In the genomic region with DNA sequence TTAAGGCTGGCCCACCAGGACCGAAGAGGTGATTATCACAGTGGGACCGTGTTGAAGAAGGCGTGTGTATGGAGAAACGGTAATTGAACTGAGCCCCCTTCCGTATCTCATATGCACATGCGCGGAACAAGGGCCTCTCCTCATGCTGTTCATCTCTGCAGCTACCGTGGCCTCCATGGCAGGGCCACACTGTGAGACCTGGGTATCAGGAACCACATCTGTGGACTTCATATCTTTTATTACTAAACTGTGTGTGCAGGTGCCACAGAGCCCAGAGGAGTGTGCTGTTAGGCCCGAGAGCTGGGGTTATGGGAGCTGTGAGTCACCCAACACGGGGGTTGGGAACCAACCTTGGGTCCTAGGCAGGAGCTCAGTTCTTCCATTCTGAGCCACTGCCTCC, we compare ENCODE assay signal across 24 mouse cellular contexts. TPM values are rescaled to one million over a fixed set of nuclear protein-coding genes. Genes with fewer than 3 reads are reported as not detected.
A peak's percentile ranks its signal among the peaks of the same experiment; 100 is the strongest.
DNase-seq lines count a peak whose midpoint lies in the region; ATAC-seq and TF ChIP-seq lines count a peak whose summit lies in the region.
"Had no signal": no experiment of that assay in that cellular context is flagged by ENCODE, and none has a peak within 500 bp of the region (broad histone marks: within the 10 kb centered on the region; RNA-seq: fewer than 3 reads in every experiment).

No protein-coding gene starts in this region.

- H3K27ac ChIP-seq in liver, embryonic 11.5 days (ENCODE audit: low read depth, low read length), result peak overlapping the region; percentile 1; the same call in 1 of the 2 replicates
- no peak overlapping the region for H3K27ac ChIP-seq in liver, postnatal 0 days (ENCODE audit: low read depth)
- no peak overlapping the region for H3K27ac ChIP-seq in hindbrain, embryonic 16.5 days (ENCODE audit: low read depth, low read length)
- H3K27ac ChIP-seq: gastrocnemius, adult 2 months; kidney, embryonic 15.5 days; limb, embryonic 13.5 days; neural tube, embryonic 13.5 days had no signal

- H3K4me2 ChIP-seq in liver, embryonic 11.5 days, result no peak overlapping the region
- H3K4me2 ChIP-seq in liver, postnatal 0 days (ENCODE audit: low read depth, low read length), result no peak overlapping the region
- no peak overlapping the region for H3K4me2 ChIP-seq in hindbrain, embryonic 16.5 days (ENCODE audit: low read length)
- H3K4me2 ChIP-seq: heart, embryonic 11.5 days; kidney, embryonic 15.5 days; limb, embryonic 13.5 days; lung, embryonic 14.5 days; neural tube, embryonic 13.5 days had no signal

- TF ChIP-seq CTCF in E14TG2a.4 (conservative IDR thresholded peaks at IDR 0.05; ENCODE audit: low read length), result no peak
- no peak for TF ChIP-seq CTCF in liver, postnatal 0 days (IDR thresholded peaks at IDR 0.05; ENCODE audit: low read depth)

- H3K36me3 ChIP-seq in E14TG2a.4 (ENCODE audit: insufficient read depth, low read length), result no peaks in the 10 kb centered on the region
- H3K36me3 ChIP-seq in liver, embryonic 11.5 days (ENCODE audit: control insufficient read depth, insufficient read depth, low read length), result no peaks in the 10 kb centered on the region
- H3K36me3 ChIP-seq in liver, postnatal 0 days (replicated peaks; ENCODE audit: insufficient read depth, low read length), result no peaks in the 10 kb centered on the region
- H3K36me3 ChIP-seq in hindbrain, embryonic 16.5 days (ENCODE audit: control insufficient read depth, insufficient read depth, low read length), result no peaks in the 10 kb centered on the region; the same call in 1 of the 2 replicates
- H3K36me3 ChIP-seq: kidney, embryonic 15.5 days; limb, embryonic 13.5 days; neural tube, embryonic 13.5 days had no signal

- DNase-seq in 416B (ENCODE audit: low read depth), result peak; percentile 55
- DNase-seq in liver, embryonic 11.5 days (ENCODE audit: low spot score), result no peak
- DNase-seq in liver, postnatal 0 days, result no peak
- no peak for DNase-seq in lung, postnatal 10 days
- no peak for DNase-seq in layer of hippocampus, adult 8-10 months (ENCODE audit: low spot score in 2 of 2)
- DNase-seq: cerebellum, adult 18-20 months; cerebellum, postnatal 14 days; gastrocnemius, adult 2 months; kidney, adult 11 months; kidney, postnatal 4 days; layer of hippocampus, adult 9-11 months; lung, embryonic 14.5 days; lung, postnatal 36 days; retina, postnatal 1 day; right cerebral cortex, postnatal 25 days; spleen, adult 18-20 months had no signal

- peaks cover 15% of the 10 kb centered on the region for H3K4me1 ChIP-seq in E14TG2a.4 (replicated peaks; ENCODE audit: low read depth, low read length)
- H3K4me1 ChIP-seq in liver, embryonic 11.5 days (replicated peaks; ENCODE audit: control insufficient read depth, insufficient read depth, low read length), result no peaks in the 10 kb centered on the region; the same call in 1 of the 2 replicates
- H3K4me1 ChIP-seq in liver, postnatal 0 days (ENCODE audit: insufficient read depth), result no peaks in the 10 kb centered on the region
- H3K4me1 ChIP-seq in hindbrain, embryonic 16.5 days (ENCODE audit: control insufficient read depth, insufficient read depth, low read depth, low read length), result no peaks in the 10 kb centered on the region
- H3K4me1 ChIP-seq: kidney, embryonic 15.5 days; limb, embryonic 13.5 days; neural tube, embryonic 13.5 days had no signal

- peak; percentile 79 for ATAC-seq in liver, embryonic 11.5 days (replicated peaks; ENCODE audit: low FRiP score)
- ATAC-seq in liver, postnatal 0 days, result peak; percentile 25; the same call in 1 of the 2 replicates
- ATAC-seq in hindbrain, embryonic 16.5 days, result no peak
- ATAC-seq: midbrain, embryonic 16.5 days had no signal

- peak overlapping the region; percentile 29; the same call in 1 of the 2 replicates for H3K4me3 ChIP-seq in E14TG2a.4 (replicated peaks; ENCODE audit: low read length)
- no peak overlapping the region for H3K4me3 ChIP-seq in liver, embryonic 11.5 days (ENCODE audit: low read depth, low read length)
- no peak overlapping the region for H3K4me3 ChIP-seq in liver, postnatal 0 days (ENCODE audit: low read depth, low read length)
- H3K4me3 ChIP-seq in hindbrain, embryonic 16.5 days (ENCODE audit: low read length), result no peak overlapping the region
- H3K4me3 ChIP-seq: gastrocnemius, adult 2 months; kidney, embryonic 15.5 days; limb, embryonic 13.5 days; myocyte; neural tube, embryonic 13.5 days had no signal

- H3K27me3 ChIP-seq in E14TG2a.4 (ENCODE audit: insufficient read depth, low read length), result no peaks in the 10 kb centered on the region
- H3K27me3 ChIP-seq in liver, embryonic 11.5 days (replicated peaks; ENCODE audit: control insufficient read depth, insufficient read depth, low read length), result no peaks in the 10 kb centered on the region
- H3K27me3 ChIP-seq in liver, postnatal 0 days (ENCODE audit: insufficient read depth, low read length), result no peaks in the 10 kb centered on the region
- H3K27me3 ChIP-seq in hindbrain, embryonic 16.5 days (replicated peaks; ENCODE audit: control insufficient read depth, insufficient read depth, low read length), result no peaks in the 10 kb centered on the region
- H3K27me3 ChIP-seq: kidney, embryonic 15.5 days; limb, embryonic 13.5 days; neural tube, embryonic 13.5 days had no signal

- no peak for TF ChIP-seq EP300 in liver, postnatal 0 days (IDR thresholded peaks at IDR 0.05; ENCODE audit: low read depth)

- no peak overlapping the region for H3K9ac ChIP-seq in liver, embryonic 11.5 days (ENCODE audit: low read depth, low read length)
- no peak overlapping the region for H3K9ac ChIP-seq in liver, postnatal 0 days (replicated peaks)
- H3K9ac ChIP-seq in hindbrain, embryonic 16.5 days (ENCODE audit: low read depth, low read length), result no peak overlapping the region
- H3K9ac ChIP-seq: kidney, embryonic 15.5 days; limb, embryonic 13.5 days; lung, embryonic 14.5 days; neural tube, embryonic 13.5 days had no signal

- H3K9me3 ChIP-seq in E14TG2a.4 (ENCODE audit: low read length), result no peaks in the 10 kb centered on the region
- H3K9me3 ChIP-seq in liver, embryonic 11.5 days (ENCODE audit: control insufficient read depth, low read length), result no peaks in the 10 kb centered on the region
- no peaks in the 10 kb centered on the region for H3K9me3 ChIP-seq in liver, postnatal 0 days (ENCODE audit: low read length)
- no peaks in the 10 kb centered on the region for H3K9me3 ChIP-seq in hindbrain, embryonic 16.5 days (ENCODE audit: control insufficient read depth, low read length)
- H3K9me3 ChIP-seq: kidney, embryonic 15.5 days; limb, embryonic 13.5 days; neural tube, embryonic 13.5 days had no signal

- WGBS in liver, embryonic 11.5 days, result 78% methylated on average over 10 of the region's 10 CpGs
- WGBS in liver, postnatal 0 days (ENCODE audit: insufficient replicate concordance), result 69% methylated on average over 10 of the region's 10 CpGs
- 90% methylated on average over 10 of the region's 10 CpGs for WGBS in hindbrain, embryonic 16.5 days

RNA-seq across cellular contexts. Expression of gene Ica1l, which starts 35.6 kb away (rescaled TPM):
- 0.92 and 1.1 TPM in 2 replicates for polyA plus RNA-seq in liver, embryonic 11.5 days (2014; fragmentation: Nextera tagmentation; extraction: Ambion mirVana)
- 0.16 and 0.26 TPM in 2 replicates for polyA plus RNA-seq in liver, postnatal 0 days (2015; fragmentation: Nextera tagmentation; extraction: Ambion mirVana)
- total RNA-seq in layer of hippocampus, adult 8-10 months (2022), result 10 to 100 TPM; 34.3 to 38.9 (median 36.1) TPM
- polyA plus RNA-seq in hindbrain, embryonic 16.5 days (2015; fragmentation: Nextera tagmentation; extraction: Ambion mirVana), result 42.1 and 45.1 TPM in 2 replicates

Comparison
In these comparisons a context has a peak if more than half of its experiments do, and no peak if none do; other contexts are left out.
1. RNA of gene Ica1l, which starts 35.6 kb away (polyA plus RNA-seq): 42.1 to 45.1 TPM in hindbrain, embryonic 16.5 days; 0.92 to 1.1 TPM in liver, embryonic 11.5 days and 0.16 to 0.26 TPM in liver, postnatal 0 days; every median in the first group is over 10 times any median in the second.